Mouse (Mus musculus) hindbrain, embryonic 10.5 days (tissue): ENCODE measurements around the gene Zfyve1. TPM values are rescaled to one million over a fixed set of nuclear protein-coding genes. Genes with fewer than 3 reads are reported as not detected.

Experiments
- DNase-seq: peaks from one replicate; pipeline ENCODE4 v3.0.0-alpha.2; 2017; ENCODE audit warnings: low spot score
- H3K27ac ChIP-seq: fragments of 300-500 bp; sonication (generic); 2 replicates; pipeline ENCODE4 v1.5.1; 2016; ENCODE audit warnings: mild to moderate bottlenecking, moderate library complexity
- H3K27me3 ChIP-seq: fragments of 300-500 bp; sonication (generic); 2 replicates; pipeline ENCODE4 v1.6.1; 2016; ENCODE audit warnings: mild to moderate bottlenecking; ENCODE audit not compliant: poor library complexity, insufficient read depth, severe bottlenecking
- H3K36me3 ChIP-seq: fragments of 300-500 bp; sonication (generic); 2 replicates; pipeline ENCODE4 v1.6.1; 2016; ENCODE audit warnings: mild to moderate bottlenecking, moderate library complexity
- H3K4me1 ChIP-seq: fragments of 300-500 bp; sonication (generic); replicated peaks from 2 replicates; pipeline ENCODE4 v1.6.1; 2016; ENCODE audit warnings: mild to moderate bottlenecking
- H3K4me3 ChIP-seq: fragments of 300-500 bp; sonication (generic); 2 replicates; pipeline ENCODE4 v1.5.1; 2016; ENCODE audit warnings: mild to moderate bottlenecking, moderate library complexity
- H3K9me3 ChIP-seq: fragments of 300-500 bp; sonication (generic); 2 replicates; pipeline ENCODE4 v1.6.1; 2016; ENCODE audit warnings: mild to moderate bottlenecking, moderate library complexity
- WGBS: fragments of 180-500 bp; shearing (Covaris S2); methylation state at CpG from one replicate; pipeline ENCODE4 v1.1.7; 2016; 5-methylcytosine and 5-hydroxymethylcytosine counted together
- polyA plus RNA-seq: library from polyadenylated mRNA; unstranded; fragments of >200 nt; fragmentation: Nextera tagmentation; extraction: Ambion mirVana; gene quantifications from 2 replicates; pipeline ENCODE4 v1.2.1, GENCODE M21; 2016

The Zfyve1 gene
- polyA plus RNA-seq, 1 experiment from 2014 or later, result 25.3 TPM

- H3K36me3 ChIP-seq, result no peaks in the 10 kb centered on the region
- no peaks in the 10 kb centered on the region for H3K9me3 ChIP-seq
- no peak for DNase-seq
- no peaks in the 10 kb centered on the region for H3K27me3 ChIP-seq
- 85% methylated on average over 5 of the region's 5 CpGs for WGBS
- H3K4me3 ChIP-seq, result no peak overlapping the region
- H3K4me1 ChIP-seq, result peaks cover 3% of the 10 kb centered on the region; the same call in 1 of the 2 replicates
- H3K27ac ChIP-seq, result no peak overlapping the region
These were observed 5.3 kb upstream of the Zfyve1 start for GRCm38 (mm10) chr12:83602285-83602684.

GRCm38 (mm10) chr12:83597881-83598280 lies 859 bp upstream of the Zfyve1 start:
- no peak overlapping the region for H3K4me3 ChIP-seq
- DNase-seq, result no peak
- H3K4me1 ChIP-seq, result peaks cover 26% of the 10 kb centered on the region
- no peaks in the 10 kb centered on the region for H3K27me3 ChIP-seq
- H3K27ac ChIP-seq, result no peak overlapping the region
- H3K36me3 ChIP-seq, result peaks cover 24% of the 10 kb centered on the region
- H3K9me3 ChIP-seq, result no peaks in the 10 kb centered on the region
- WGBS, result 86% methylated on average over 2 of the region's 2 CpGs

- H3K9me3 ChIP-seq, result no peaks in the 10 kb centered on the region
- H3K4me1 ChIP-seq, result peaks cover 26% of the 10 kb centered on the region
- peak overlapping the region; percentile 98 for H3K27ac ChIP-seq
- H3K4me3 ChIP-seq, result peak overlapping the region; percentile 95
- H3K27me3 ChIP-seq, result no peaks in the 10 kb centered on the region
- WGBS, result 4% methylated on average over 20 of the region's 20 CpGs
- peaks cover 39% of the 10 kb centered on the region for H3K36me3 ChIP-seq
- DNase-seq, result no peak
These were observed 649 bp downstream of the Zfyve1 start for GRCm38 (mm10) chr12:83596191-83596954.

- no peak overlapping the region for H3K4me3 ChIP-seq
- 93% methylated on average over 9 of the region's 9 CpGs for WGBS
- no peaks in the 10 kb centered on the region for H3K27me3 ChIP-seq
- peaks cover 57% of the 10 kb centered on the region for H3K36me3 ChIP-seq
- no peak for DNase-seq
- H3K27ac ChIP-seq, result no peak overlapping the region
- H3K9me3 ChIP-seq, result no peaks in the 10 kb centered on the region
- peaks cover 26% of the 10 kb centered on the region for H3K4me1 ChIP-seq
These were observed 2.5 kb downstream of the Zfyve1 start for GRCm38 (mm10) chr12:83594454-83595040.

- Histone ChIP-seq H3K4me1 (peaks cover 23% of the 10 kb centered on the region), H3K27me3 (no peaks in the 10 kb centered on the region), H3K27ac (no peak overlapping the region), H3K4me3 (no peak overlapping the region), H3K9me3 (no peaks in the 10 kb centered on the region), H3K36me3 (peaks cover 83% of the 10 kb centered on the region)
- no peak for DNase-seq
- 93% methylated on average over 8 of the region's 8 CpGs for WGBS
These were observed 5.1 kb downstream of the Zfyve1 start for GRCm38 (mm10) chr12:83591754-83592501.

GRCm38 (mm10) chr12:83586628-83587027 lies 10.4 kb downstream of the Zfyve1 start:
- Histone ChIP-seq H3K9me3 (no peaks in the 10 kb centered on the region), H3K36me3 (peaks cover 81% of the 10 kb centered on the region), H3K4me1 (0 out of 2 replicates have a peak, but pooled peaks cover 10% of the 10 kb centered on the region), H3K27me3 (no peaks in the 10 kb centered on the region), H3K27ac (no peak overlapping the region), H3K4me3 (no peak overlapping the region)
- 95% methylated on average over 5 of the region's 5 CpGs for WGBS
- DNase-seq, result no peak

- no peaks in the 10 kb centered on the region for H3K9me3 ChIP-seq
- peaks cover 62% of the 10 kb centered on the region for H3K36me3 ChIP-seq
- no peak for DNase-seq
- no peak overlapping the region for H3K4me3 ChIP-seq
- H3K4me1 ChIP-seq, result peaks cover 22% of the 10 kb centered on the region; the same call in 1 of the 2 replicates
- WGBS, result 73% methylated on average over 4 of the region's 4 CpGs
- no peaks in the 10 kb centered on the region for H3K27me3 ChIP-seq
- H3K27ac ChIP-seq, result no peak overlapping the region
These were observed 14.3 kb downstream of the Zfyve1 start for GRCm38 (mm10) chr12:83582747-83583146.

GRCm38 (mm10) chr12:83582106-83582505 lies 14.9 kb downstream of the Zfyve1 start:
- WGBS, result 66% methylated on average over 4 of the region's 4 CpGs
- peaks cover 62% of the 10 kb centered on the region for H3K36me3 ChIP-seq
- H3K27ac ChIP-seq, result no peak overlapping the region
- no peak for DNase-seq
- H3K27me3 ChIP-seq, result no peaks in the 10 kb centered on the region
- peaks cover 22% of the 10 kb centered on the region; the same call in 1 of the 2 replicates for H3K4me1 ChIP-seq
- no peaks in the 10 kb centered on the region for H3K9me3 ChIP-seq
- no peak overlapping the region for H3K4me3 ChIP-seq

GRCm38 (mm10) chr12:83580283-83580682 lies 16.7 kb downstream of the Zfyve1 start:
- H3K36me3 ChIP-seq, result peaks cover 62% of the 10 kb centered on the region
- WGBS, result 94% methylated on average over 3 of the region's 3 CpGs

GRCm38 (mm10) chr12:83578896-83579569 lies 18.0 kb downstream of the Zfyve1 start:
- WGBS, result 54% methylated on average over 3 of the region's 3 CpGs
- Histone ChIP-seq H3K9me3 (no peaks in the 10 kb centered on the region), H3K4me1 (peaks cover 22% of the 10 kb centered on the region; the same call in 1 of the 2 replicates), H3K4me3 (no peak overlapping the region), H3K27me3 (no peaks in the 10 kb centered on the region), H3K27ac (peak overlapping the region; percentile 9; the same call in 1 of the 2 replicates), H3K36me3 (peaks cover 62% of the 10 kb centered on the region)
- DNase-seq, result no peak

More at GRCm38 (mm10) chr12:83580283-83580682, 16.7 kb downstream of the Zfyve1 start:
- Histone ChIP-seq H3K4me1 (peaks cover 22% of the 10 kb centered on the region; the same call in 1 of the 2 replicates), H3K27ac (no peak overlapping the region), H3K4me3 (no peak overlapping the region), H3K27me3 (no peaks in the 10 kb centered on the region), H3K9me3 (no peaks in the 10 kb centered on the region)
- DNase-seq, result no peak

- WGBS, result 83% methylated on average over 2 of the region's 2 CpGs
- H3K36me3 ChIP-seq, result peaks cover 63% of the 10 kb centered on the region
These were observed 18.7 kb downstream of the Zfyve1 start for GRCm38 (mm10) chr12:83578356-83578755.

GRCm38 (mm10) chr12:83577445-83577844 lies 19.6 kb downstream of the Zfyve1 start:
- Histone ChIP-seq H3K36me3 (peaks cover 70% of the 10 kb centered on the region), H3K27ac (no peak overlapping the region), H3K27me3 (no peaks in the 10 kb centered on the region), H3K4me1 (peaks cover 15% of the 10 kb centered on the region; the same call in 1 of the 2 replicates), H3K4me3 (no peak overlapping the region), H3K9me3 (no peaks in the 10 kb centered on the region)
- DNase-seq, result no peak
- 95% methylated on average over 5 of the region's 5 CpGs for WGBS

More at GRCm38 (mm10) chr12:83578356-83578755, 18.7 kb downstream of the Zfyve1 start:
- no peak overlapping the region for H3K4me3 ChIP-seq
- peaks cover 22% of the 10 kb centered on the region; the same call in 1 of the 2 replicates for H3K4me1 ChIP-seq
- no peaks in the 10 kb centered on the region for H3K27me3 ChIP-seq
- no peaks in the 10 kb centered on the region for H3K9me3 ChIP-seq
- DNase-seq, result no peak
- no peak overlapping the region for H3K27ac ChIP-seq
